In the genomic region with DNA sequence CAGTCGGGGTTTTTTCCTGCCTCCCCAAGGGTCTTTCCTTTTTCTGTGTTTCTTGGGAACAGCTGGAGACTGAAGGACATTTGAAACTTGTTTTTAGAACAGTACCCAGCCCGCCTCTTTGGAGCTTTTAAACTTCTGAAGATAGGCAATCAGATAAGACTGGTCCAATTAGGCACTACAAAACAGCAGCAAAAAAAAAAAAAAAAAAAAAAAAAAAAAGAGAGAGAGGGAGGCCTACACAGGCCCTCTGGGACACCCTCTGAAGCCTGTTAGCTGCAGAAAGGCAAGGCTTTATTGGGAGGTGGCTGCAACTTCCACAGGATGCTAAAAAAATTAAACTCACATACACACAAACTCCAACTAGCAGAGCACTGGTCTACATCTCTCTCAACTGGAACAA, we compare ENCODE assay signal across 21 mouse cellular contexts. TPM values are rescaled to one million over a fixed set of nuclear protein-coding genes. Genes with fewer than 3 reads are reported as not detected.
DNase-seq lines count a peak whose midpoint lies in the region; ATAC-seq and TF ChIP-seq lines count a peak whose summit lies in the region.
"Had no signal": no experiment of that assay in that cellular context is flagged by ENCODE, and none has a peak within 500 bp of the region (broad histone marks: within the 10 kb centered on the region; RNA-seq: fewer than 3 reads in every experiment).

No protein-coding gene starts in this region.

- no peaks in the 10 kb centered on the region for H3K79me2 ChIP-seq in MEL (ENCODE audit: control insufficient read depth, insufficient read depth, low read length, poor library complexity)

- TF ChIP-seq CTCF in spleen, adult 2 months (IDR thresholded peaks at IDR 0.05; ENCODE audit: extremely low read depth, insufficient read depth, insufficient read length, insufficient replicate concordance) = no peak
- TF ChIP-seq CTCF in MEL (IDR thresholded peaks at IDR 0.05 in 2 of 3, conservative IDR thresholded peaks at IDR 0.05 in 1 of 3; ENCODE audit: control insufficient read depth in 1 of 3, insufficient read depth in 1 of 3, low read depth in 2 of 3, low read length in 3 of 3, poor library complexity in 1 of 3, severe bottlenecking in 1 of 3) = no peak

- no peak overlapping the region for H3K4me3 ChIP-seq in heart, embryonic 16.5 days (ENCODE audit: low read length)
- H3K4me3 ChIP-seq in spleen, adult 2 months (ENCODE audit: extremely low read depth, insufficient read depth, insufficient read length) = no peak overlapping the region
- no peak overlapping the region for H3K4me3 ChIP-seq in MEL (ENCODE audit: control insufficient read depth in 1 of 2, insufficient read depth in 1 of 2, low read depth in 2 of 2, low read length in 2 of 2)
- no peak overlapping the region for H3K4me3 ChIP-seq in hindbrain, embryonic 10.5 days
- H3K4me3 ChIP-seq: embryonic facial prominence, embryonic 13.5 days; erythroblast, embryonic 14.5 days; forebrain, embryonic 13.5 days; heart, embryonic 12.5 days; heart, embryonic 15.5 days; hindbrain, embryonic 12.5 days; hindbrain, embryonic 15.5 days had no signal

- WGBS in heart, embryonic 16.5 days = 67% methylated on average over 2 of the region's 2 CpGs
- 81% methylated on average over 2 of the region's 2 CpGs for WGBS in spleen, adult 2 months
- 80% methylated on average over 2 of the region's 2 CpGs for WGBS in hindbrain, embryonic 10.5 days

- H3K36me3 ChIP-seq in heart, embryonic 16.5 days (ENCODE audit: control insufficient read depth, insufficient read depth) = peaks cover 82% of the 10 kb centered on the region
- H3K36me3 ChIP-seq in spleen, adult 2 months (ENCODE audit: control insufficient read depth, insufficient read depth, low read length) = peaks cover 31% of the 10 kb centered on the region
- H3K36me3 ChIP-seq in MEL (ENCODE audit: control insufficient read depth in 1 of 2, insufficient read depth in 2 of 2, low read length in 2 of 2) = peaks cover 0 to 20% of the 10 kb centered on the region in 2 experiments; a peak in 2 of 4 replicates
- peaks cover 100% of the 10 kb centered on the region for H3K36me3 ChIP-seq in hindbrain, embryonic 10.5 days

- TF ChIP-seq EP300 in MEL (IDR thresholded peaks at IDR 0.05; ENCODE audit: low read depth in 1 of 2, low read length in 2 of 2) = no peak

- H3K4me2 ChIP-seq in heart, embryonic 16.5 days (ENCODE audit: low read depth, low read length) = no peak overlapping the region
- H3K4me2 ChIP-seq: embryonic facial prominence, embryonic 13.5 days; forebrain, embryonic 13.5 days; heart, embryonic 12.5 days; heart, embryonic 15.5 days; hindbrain, embryonic 12.5 days; hindbrain, embryonic 15.5 days had no signal

- H3K9ac ChIP-seq in heart, embryonic 16.5 days (ENCODE audit: low read length) = no peak overlapping the region
- H3K9ac ChIP-seq in MEL (ENCODE audit: control insufficient read depth, low read depth, low read length, poor library complexity, severe bottlenecking) = no peak overlapping the region
- H3K9ac ChIP-seq: embryonic facial prominence, embryonic 13.5 days; forebrain, embryonic 13.5 days; heart, embryonic 12.5 days; heart, embryonic 15.5 days; hindbrain, embryonic 12.5 days; hindbrain, embryonic 15.5 days had no signal

- H3K27ac ChIP-seq in heart, embryonic 16.5 days (ENCODE audit: low read length) = peak overlapping the region; percentile 29; the same call in 1 of the 2 replicates
- peak overlapping the region; percentile 30 for H3K27ac ChIP-seq in spleen, adult 2 months (ENCODE audit: insufficient read depth, low read length)
- no peak overlapping the region for H3K27ac ChIP-seq in MEL (ENCODE audit: control insufficient read depth, low read depth, low read length)
- H3K27ac ChIP-seq in hindbrain, embryonic 10.5 days = no peak overlapping the region
- H3K27ac ChIP-seq: forebrain, embryonic 13.5 days; heart, embryonic 15.5 days; hindbrain, embryonic 12.5 days; hindbrain, embryonic 15.5 days had no signal

- no peak for TF ChIP-seq POLR2A in spleen, adult 2 months (IDR thresholded peaks at IDR 0.05; ENCODE audit: low read depth, low read length)
- TF ChIP-seq POLR2A in MEL (IDR thresholded peaks at IDR 0.05; ENCODE audit: control insufficient read depth in 1 of 2, insufficient read depth in 1 of 2, low read depth in 1 of 2, low read length in 2 of 2, poor library complexity in 1 of 2) = no peak

- no peaks in the 10 kb centered on the region for H3K4me1 ChIP-seq in heart, embryonic 16.5 days (ENCODE audit: control insufficient read depth, insufficient read depth, low read length)
- H3K4me1 ChIP-seq in spleen, adult 2 months (ENCODE audit: control insufficient read depth, insufficient read depth, insufficient read length) = peaks cover 5% of the 10 kb centered on the region; the same call in 1 of the 2 replicates
- no peaks in the 10 kb centered on the region for H3K4me1 ChIP-seq in MEL (ENCODE audit: control insufficient read depth in 1 of 2, insufficient read depth in 2 of 2, low read length in 2 of 2)
- H3K4me1 ChIP-seq in hindbrain, embryonic 10.5 days (replicated peaks) = no peaks in the 10 kb centered on the region
- H3K4me1 ChIP-seq: embryonic facial prominence, embryonic 13.5 days; forebrain, embryonic 13.5 days; heart, embryonic 12.5 days; heart, embryonic 15.5 days; hindbrain, embryonic 12.5 days; hindbrain, embryonic 15.5 days had no signal

- TF ChIP-seq RAD21 in MEL (IDR thresholded peaks at IDR 0.05; ENCODE audit: low read depth, low read length) = no peak

- H3K9me3 ChIP-seq in heart, embryonic 16.5 days (replicated peaks; ENCODE audit: control insufficient read depth, low read length) = no peaks in the 10 kb centered on the region
- H3K9me3 ChIP-seq in MEL (replicated peaks; ENCODE audit: insufficient read depth, low read length) = no peaks in the 10 kb centered on the region
- H3K9me3 ChIP-seq in hindbrain, embryonic 10.5 days = no peaks in the 10 kb centered on the region
- H3K9me3 ChIP-seq: embryonic facial prominence, embryonic 13.5 days; forebrain, embryonic 13.5 days; heart, embryonic 12.5 days; heart, embryonic 15.5 days; hindbrain, embryonic 12.5 days; hindbrain, embryonic 15.5 days had no signal

- no peaks in the 10 kb centered on the region for H3K27me3 ChIP-seq in heart, embryonic 16.5 days (ENCODE audit: control insufficient read depth, insufficient read depth, low read length)
- no peaks in the 10 kb centered on the region for H3K27me3 ChIP-seq in spleen, adult 2 months (ENCODE audit: control insufficient read depth, insufficient read depth, low read length)
- no peaks in the 10 kb centered on the region for H3K27me3 ChIP-seq in MEL (ENCODE audit: control insufficient read depth in 1 of 2, insufficient read depth in 2 of 2, low read length in 2 of 2)
- no peaks in the 10 kb centered on the region for H3K27me3 ChIP-seq in hindbrain, embryonic 10.5 days (ENCODE audit: insufficient read depth, poor library complexity, severe bottlenecking)
- H3K27me3 ChIP-seq: embryonic facial prominence, embryonic 13.5 days; forebrain, embryonic 13.5 days; heart, embryonic 12.5 days; heart, embryonic 15.5 days; hindbrain, embryonic 12.5 days; hindbrain, embryonic 15.5 days had no signal

- no peak for ATAC-seq in heart, embryonic 16.5 days (replicated peaks; ENCODE audit: extremely low read depth, insufficient read depth, low FRiP score)
- ATAC-seq: forebrain, embryonic 13.5 days; forebrain, embryonic 16.5 days; intestine, postnatal 0 days had no signal

- DNase-seq in heart, adult 8-10 months (ENCODE audit: low spot score) = no peak
- DNase-seq in spleen, adult 2 months (ENCODE audit: low read depth in 1 of 2, low spot score in 2 of 2) = no peak
- DNase-seq in spleen, postnatal 4 days (ENCODE audit: low spot score in 2 of 2) = no peak
- no peak for DNase-seq in MEL (ENCODE audit: low read depth, low spot score)
- DNase-seq in hindbrain, embryonic 10.5 days (ENCODE audit: low spot score) = no peak
- DNase-seq: adrenal gland, postnatal 10 days; adrenal gland, postnatal 36 days; cerebellum, adult 18-20 months; cerebellum, adult 9-10 months; cerebellum, postnatal 14 days; gastrocnemius, postnatal 14 days had no signal

TF ChIP-seq in MEL, 35 proteins besides CTCF, POLR2A, EP300 and RAD21:
- TF ChIP-seq POLR2AphosphoS2 (IDR thresholded peaks at IDR 0.05; ENCODE audit: low read length) (no peak), ZNF384 (IDR thresholded peaks at IDR 0.05; ENCODE audit: low read depth, low read length) (peak; percentile 77), HCFC1 (IDR thresholded peaks at IDR 0.05; ENCODE audit: low read depth, low read length) (no peak), GATA1 (IDR thresholded peaks at IDR 0.05; ENCODE audit: low read depth, low read length) (peak; percentile 24; the same call in 1 of the 2 replicates), NELFE (IDR thresholded peaks at IDR 0.05; ENCODE audit: low read depth, low read length) (no peak)

RNA-seq across cellular contexts. Expression of a gene that starts 36.5 kb away (rescaled TPM):
- polyA plus RNA-seq in heart, embryonic 16.5 days (2015; fragmentation: Nextera tagmentation; extraction: Ambion mirVana) = 3.0 and 3.5 TPM in 2 replicates
- 10 to 100 TPM in 1 of 4 experiments, 1 to 10 TPM in 3; 2.8 to 10.1 (median 3.9) TPM for total RNA-seq in heart, adult 8-10 months (2022)
- polyA plus RNA-seq in spleen, adult 2 months (2012; rRNA removed) = 103 and 151 TPM in 2 replicates
- total RNA-seq in MEL (2012; rRNA removed) = 0.58 and 0.59 TPM in 2 replicates
- 1 to 10 TPM in 1 of 2 experiments, not detected in 1; 3.3 TPM for polyA plus RNA-seq in MEL (2012; ENCODE audit: insufficient read depth in 1 of 2, insufficient read length in 2 of 2, low read depth in 1 of 2, low replicate concordance in 2 of 2, missing spikeins in 1 of 2)
- 2.6 and 3.1 TPM in 2 replicates for polyA plus RNA-seq in hindbrain, embryonic 10.5 days (2016; fragmentation: Nextera tagmentation; extraction: Ambion mirVana)

RNA-seq across cellular contexts. Expression of a gene that starts 48.7 kb away (rescaled TPM):
- 116 and 132 TPM in 2 replicates for polyA plus RNA-seq in heart, embryonic 16.5 days (2015; fragmentation: Nextera tagmentation; extraction: Ambion mirVana)
- 100 to 1,000 TPM; 183 to 210 (median 205) TPM for total RNA-seq in heart, adult 8-10 months (2022)
- 44.7 and 48.2 TPM in 2 replicates for polyA plus RNA-seq in spleen, adult 2 months (2012; rRNA removed)
- 46.7 and 47.2 TPM in 2 replicates for total RNA-seq in MEL (2012; rRNA removed)
- 100 to 1,000 TPM; 128 to 151 TPM for polyA plus RNA-seq in MEL (2012; ENCODE audit: insufficient read depth in 1 of 2, insufficient read length in 2 of 2, low read depth in 1 of 2, low replicate concordance in 2 of 2, missing spikeins in 1 of 2)
- polyA plus RNA-seq in hindbrain, embryonic 10.5 days (2016; fragmentation: Nextera tagmentation; extraction: Ambion mirVana) = 180 and 189 TPM in 2 replicates

Comparison
In these comparisons a context has a peak if more than half of its experiments do, and no peak if none do; other contexts are left out.
1. H3K27ac ChIP-seq: peak in heart, embryonic 16.5 days (single experiment) and spleen, adult 2 months (single experiment); none in MEL (single experiment) and hindbrain, embryonic 10.5 days (single experiment).
2. RNA of a gene that starts 36.5 kb away (polyA plus RNA-seq): 103 to 151 TPM in spleen, adult 2 months; 3.0 to 3.5 TPM in heart, embryonic 16.5 days, 3.3 TPM in MEL and 2.6 to 3.1 TPM in hindbrain, embryonic 10.5 days; every median in the first group is over 10 times any median in the second.